Mouse (Mus musculus) olfactory bulb, adult 2 months (tissue): ENCODE measurements around the gene Tox2. TPM values are rescaled to one million over a fixed set of nuclear protein-coding genes. Genes with fewer than 3 reads are reported as not detected.

ENCODE experiments used
- H3K27ac ChIP-seq: fragments of 200-500 bp; 2 replicates; pipeline ENCODE4 v1.5.1; 2012; ENCODE audit warnings: low read depth, low read length; ENCODE audit not compliant: insufficient read depth
- H3K4me1 ChIP-seq: fragments of 200-500 bp; 2 replicates; pipeline ENCODE4 v1.6.1; 2012; ENCODE audit warnings: low read length; ENCODE audit not compliant: control insufficient read depth, insufficient read depth
- H3K4me3 ChIP-seq: fragments of 200-500 bp; 2 replicates; pipeline ENCODE4 v1.5.1; 2012; ENCODE audit warnings: mild to moderate bottlenecking, low read depth, low read length, moderate library complexity; ENCODE audit not compliant: insufficient read depth
- CTCF ChIP-seq: fragments of 200-500 bp; IDR thresholded peaks from 2 replicates; pipeline ENCODE4 v1.5.1; 2012; ENCODE audit warnings: low read depth, mild to moderate bottlenecking, low read length, moderate library complexity; ENCODE audit not compliant: insufficient read depth
- POLR2A ChIP-seq: fragments of 200-500 bp; IDR thresholded peaks from 2 replicates; pipeline ENCODE4 v1.6.1; 2012; ENCODE audit warnings: mild to moderate bottlenecking, low read depth, low read length, moderate library complexity; ENCODE audit not compliant: insufficient read depth
- WGBS: fragments of 180-500 bp; shearing (Covaris S2); methylation state at CpG from one replicate; pipeline ENCODE4 v1.1.7; 2018; 5-methylcytosine and 5-hydroxymethylcytosine counted together
- polyA plus RNA-seq: library from polyadenylated mRNA; stranded (reverse); fragments of >200 nt; gene quantifications from 2 replicates; pipeline ENCODE4 v1.2.4, GENCODE M21; 2012; ENCODE audit warnings: low replicate concordance; ENCODE audit not compliant: missing spikeins, insufficient read depth, insufficient read length

Tox2 gene
- polyA plus RNA-seq, 1 experiment = not detected

DNA sequence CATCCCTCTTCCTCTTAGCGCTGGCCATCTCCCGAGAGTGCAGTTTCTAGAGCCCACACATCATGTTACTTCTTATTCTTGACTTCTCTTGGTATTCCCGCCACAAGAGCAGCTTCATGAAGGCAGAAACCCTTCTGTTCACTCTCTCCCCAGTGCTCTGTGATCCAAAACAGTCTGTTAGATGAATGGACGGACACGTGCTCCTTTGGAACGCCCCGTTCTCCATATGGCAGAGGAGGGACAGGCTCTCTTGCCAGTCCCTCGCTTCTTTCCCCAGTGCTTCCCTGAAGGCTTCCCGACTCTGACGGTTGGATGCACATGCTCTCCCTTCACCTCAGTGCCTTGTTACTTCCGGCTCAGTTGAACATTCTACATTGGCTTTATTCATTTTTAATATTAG, 15.4 kb upstream of the Tox2 start:
- Histone ChIP-seq H3K27ac (no peak overlapping the region), H3K4me3 (no peak overlapping the region), H3K4me1 (no peaks in the 10 kb centered on the region)
- TF ChIP-seq CTCF (no peak), POLR2A (no peak)
- 71% methylated on average over 11 of the region's 11 CpGs for WGBS

DNA sequence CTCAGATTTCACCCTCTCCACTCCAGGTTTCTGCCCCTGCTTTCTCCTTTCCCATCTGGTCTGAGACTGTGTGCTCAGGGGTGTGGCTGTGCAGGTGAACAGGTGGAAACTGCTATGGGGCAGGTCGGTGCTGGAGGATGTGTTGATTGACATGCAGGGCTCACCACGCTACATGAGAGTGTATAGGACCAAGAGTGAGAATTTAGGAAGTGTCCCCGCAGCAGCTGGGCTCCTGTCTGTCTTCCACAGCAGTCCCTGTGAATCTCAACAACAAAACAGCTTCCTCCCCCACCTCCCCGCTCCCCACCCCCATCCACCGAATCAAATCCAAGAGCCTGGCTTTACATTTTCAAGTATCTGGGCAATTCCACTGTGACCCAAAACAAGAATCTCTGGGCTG, 13.3 kb upstream of the Tox2 start:
- 57% methylated on average over 5 of the region's 5 CpGs for WGBS
- Histone ChIP-seq H3K27ac (no peak overlapping the region), H3K4me1 (no peaks in the 10 kb centered on the region), H3K4me3 (no peak overlapping the region)
- TF ChIP-seq CTCF (no peak), POLR2A (no peak)

DNA sequence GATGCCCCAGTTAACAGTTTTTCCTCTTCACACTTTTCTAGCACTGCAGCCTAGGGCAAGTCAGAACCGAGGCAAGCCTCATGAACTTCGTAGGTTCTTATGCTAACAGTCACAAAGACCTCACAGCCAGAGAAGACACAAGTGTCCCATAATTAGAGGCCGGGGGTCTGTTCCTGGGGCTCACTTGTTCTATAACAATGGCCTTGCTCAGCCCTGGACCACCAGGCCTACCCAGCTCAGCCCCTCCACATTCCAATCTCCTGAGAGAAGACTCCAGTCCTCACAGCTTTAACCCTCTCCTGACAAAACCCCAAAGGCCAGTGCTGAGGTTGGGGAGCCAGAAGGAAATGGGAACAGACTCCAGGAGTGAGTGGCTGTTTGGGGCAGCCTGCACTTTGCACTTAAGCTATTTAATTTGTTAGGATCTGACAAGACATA, 12.9 kb upstream of the Tox2 start:
- 54% methylated on average over 3 of the region's 3 CpGs for WGBS
- H3K4me3 ChIP-seq = no peak overlapping the region
- no peak overlapping the region for H3K27ac ChIP-seq
- H3K4me1 ChIP-seq = no peaks in the 10 kb centered on the region
- TF ChIP-seq POLR2A (no peak), CTCF (no peak)

DNA sequence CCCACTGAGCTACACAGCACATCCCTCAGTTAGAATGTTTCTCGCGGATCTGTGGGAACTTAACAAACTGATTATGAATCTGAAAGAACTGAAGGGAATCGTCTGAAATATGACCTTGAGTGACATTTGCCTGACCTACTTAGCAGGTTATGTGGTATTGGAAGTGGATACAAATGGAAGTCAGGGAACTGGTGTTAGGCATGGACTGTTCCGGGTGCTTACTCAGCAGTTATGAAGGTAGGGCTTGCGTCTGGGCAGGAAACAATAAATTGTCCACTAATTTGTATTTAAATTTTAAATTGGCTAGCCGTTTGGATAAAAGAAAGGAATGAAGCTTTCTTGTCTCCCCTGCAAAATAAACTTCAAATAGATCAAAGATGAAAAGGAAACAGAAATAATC, 10.4 kb upstream of the Tox2 start:
- Histone ChIP-seq H3K4me3 (no peak overlapping the region), H3K4me1 (no peaks in the 10 kb centered on the region), H3K27ac (no peak overlapping the region)
- 79% methylated on average over 6 of the region's 6 CpGs for WGBS
- no peak for TF ChIP-seq POLR2A
- no peak for TF ChIP-seq CTCF

DNA sequence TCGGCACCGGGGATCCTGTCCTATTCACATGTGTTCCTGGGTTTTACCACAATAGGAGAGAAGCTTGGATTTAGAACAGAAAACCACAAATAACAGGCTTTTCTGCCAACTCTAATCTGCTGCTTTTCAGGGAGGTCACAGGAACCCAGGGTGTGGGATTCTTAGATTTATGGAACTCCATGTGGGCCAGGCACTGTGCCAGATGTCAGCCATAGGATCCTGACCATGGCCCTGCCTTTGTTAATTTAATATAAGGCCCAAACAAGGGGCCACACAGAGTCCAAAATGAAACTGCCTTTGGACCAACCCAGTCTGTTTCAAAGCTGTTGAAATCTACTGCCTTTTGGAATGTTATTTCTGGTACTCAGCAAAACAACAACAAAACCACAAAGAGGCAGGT, 8.9 kb upstream of the Tox2 start:
- Histone ChIP-seq H3K27ac (no peak overlapping the region), H3K4me3 (no peak overlapping the region), H3K4me1 (no peaks in the 10 kb centered on the region)
- WGBS = 53% methylated on average over 2 of the region's 2 CpGs
- TF ChIP-seq CTCF (no peak), POLR2A (no peak)

DNA sequence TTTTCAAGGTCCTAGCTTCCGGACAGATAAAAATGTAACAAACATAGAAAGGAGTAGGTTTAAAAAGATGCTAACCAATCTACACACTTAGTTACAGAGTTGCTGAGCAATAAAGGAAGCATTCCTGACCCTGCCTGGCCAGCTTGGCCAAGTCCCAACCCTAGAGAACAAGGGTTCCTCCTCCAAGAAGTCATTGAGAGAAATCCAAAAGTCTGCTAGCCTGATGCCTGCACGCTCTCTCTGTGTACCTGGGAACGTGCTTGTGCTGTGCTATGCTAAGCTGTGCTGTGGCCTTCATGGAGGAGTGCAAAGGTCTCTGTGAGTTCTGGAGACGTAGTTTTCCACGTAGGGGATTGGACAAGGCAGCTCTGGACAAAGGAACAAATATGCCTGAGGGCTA, 8.4 kb upstream of the Tox2 start:
- Histone ChIP-seq H3K4me1 (no peaks in the 10 kb centered on the region), H3K27ac (no peak overlapping the region), H3K4me3 (no peak overlapping the region)
- TF ChIP-seq POLR2A (no peak), CTCF (no peak)
- 79% methylated on average over 5 of the region's 5 CpGs for WGBS

DNA sequence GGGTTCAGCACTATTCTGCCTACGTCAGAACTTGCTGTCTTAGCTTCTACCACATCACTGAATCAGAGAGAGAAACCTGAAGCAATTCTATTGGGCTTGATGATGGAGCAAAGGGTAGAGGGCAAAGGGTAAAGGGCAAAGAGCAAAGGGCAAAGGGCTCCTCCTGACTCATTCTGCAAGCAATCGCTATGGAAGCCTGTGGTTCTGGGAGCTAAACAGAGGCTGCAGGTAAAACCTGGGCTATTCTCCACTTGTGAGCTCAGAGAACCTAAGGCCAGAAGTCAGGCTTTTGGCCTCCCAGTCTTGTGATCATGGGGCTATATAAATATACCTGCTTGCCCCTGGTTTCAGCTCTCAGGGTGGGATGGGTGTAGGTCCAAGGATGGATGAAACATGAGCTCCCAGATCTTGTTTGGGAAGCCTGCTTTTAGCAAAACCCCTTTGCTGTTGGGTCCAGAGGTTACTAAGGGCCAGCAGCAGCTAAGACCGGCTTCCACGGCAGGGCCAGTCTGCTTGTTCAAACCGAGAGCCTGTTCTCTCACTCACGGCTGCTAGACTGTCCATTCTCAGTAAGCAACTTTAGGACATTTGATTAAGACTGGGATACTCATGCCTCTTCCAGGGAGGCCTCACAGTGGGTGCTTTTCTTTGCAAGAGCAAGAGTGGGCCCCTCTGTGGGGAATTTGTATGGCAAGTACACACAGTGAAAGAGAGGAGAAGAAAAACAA, 7.7 kb upstream of the Tox2 start:
- Histone ChIP-seq H3K4me3 (no peak overlapping the region), H3K4me1 (no peaks in the 10 kb centered on the region), H3K27ac (no peak overlapping the region)
- TF ChIP-seq POLR2A = no peak
- no peak for TF ChIP-seq CTCF
- 83% methylated on average over 6 of the region's 6 CpGs for WGBS

DNA sequence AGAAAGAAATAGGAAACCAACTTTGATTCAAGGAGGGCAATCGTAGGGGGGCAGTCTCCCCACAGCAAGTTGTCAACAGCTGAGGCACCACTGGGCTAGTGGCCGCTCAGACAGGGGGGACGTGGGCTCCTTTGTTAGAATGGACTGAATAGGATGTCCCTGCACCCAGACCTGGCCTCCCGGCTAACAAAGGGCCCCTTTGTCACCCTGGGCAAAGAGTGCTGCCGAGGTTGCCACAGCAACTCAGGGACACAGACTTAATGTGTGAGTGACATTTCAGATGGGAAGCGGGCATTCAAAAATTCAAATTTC, 7.1 kb upstream of the Tox2 start:
- H3K4me3 ChIP-seq = no peak overlapping the region
- H3K4me1 ChIP-seq = no peaks in the 10 kb centered on the region
- no peak overlapping the region for H3K27ac ChIP-seq
- WGBS = 73% methylated on average over 6 of the region's 6 CpGs
- TF ChIP-seq POLR2A (no peak), CTCF (no peak)

DNA sequence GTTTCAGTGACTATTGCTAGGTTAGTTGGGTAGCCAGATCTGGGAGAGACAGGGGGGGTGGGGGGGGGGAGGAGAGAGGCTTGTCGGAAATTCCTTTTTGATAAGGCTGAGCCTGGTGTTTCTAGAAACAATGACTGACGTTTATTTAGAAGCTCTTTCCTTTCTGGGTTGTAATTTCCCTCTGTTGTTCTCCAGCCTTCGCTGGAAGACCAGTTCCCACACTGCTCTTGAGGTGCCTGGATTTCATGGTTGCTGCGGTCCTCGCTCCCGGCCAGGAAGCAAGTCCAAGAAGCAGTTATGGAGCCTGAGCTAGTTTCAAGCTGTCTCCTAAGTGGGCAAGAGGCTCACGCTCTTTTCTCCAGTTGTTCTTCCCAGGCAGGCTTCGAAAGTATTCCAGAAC, 1.0 kb upstream of the Tox2 start:
- Histone ChIP-seq H3K4me3 (no peak overlapping the region), H3K27ac (no peak overlapping the region), H3K4me1 (peaks cover 21% of the 10 kb centered on the region)
- TF ChIP-seq POLR2A (no peak), CTCF (no peak)
- 64% methylated on average over 8 of the region's 8 CpGs for WGBS

DNA sequence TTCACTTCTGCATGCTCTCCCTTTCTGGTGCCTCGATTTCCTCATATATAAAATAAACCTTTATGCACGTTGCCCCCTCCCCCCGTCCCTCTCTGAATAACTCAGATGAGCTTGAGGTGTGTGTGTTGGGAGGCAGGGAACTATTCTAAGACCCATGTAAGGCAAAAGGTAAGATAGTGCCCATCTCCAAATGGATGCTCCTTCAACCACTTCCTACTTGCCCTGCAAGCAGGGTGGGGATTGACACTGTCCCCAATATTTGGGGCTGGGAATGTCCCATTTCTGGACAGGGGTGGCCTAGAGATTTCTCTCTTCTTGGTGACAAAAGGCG, 407 bp upstream of the Tox2 start:
- H3K27ac ChIP-seq = no peak overlapping the region
- 4% methylated on average over 4 of the region's 4 CpGs for WGBS
- peak overlapping the region; percentile 70; the same call in 1 of the 2 replicates for H3K4me3 ChIP-seq
- TF ChIP-seq POLR2A = no peak
- TF ChIP-seq CTCF = no peak
- H3K4me1 ChIP-seq = peaks cover 21% of the 10 kb centered on the region
